Mouse (Mus musculus) spleen, postnatal 0 days (tissue): ENCODE measurements around the gene March5. TPM values are rescaled to one million over a fixed set of nuclear protein-coding genes. Genes with fewer than 3 reads are reported as not detected.

Experiments used
- polyA plus RNA-seq: library from polyadenylated mRNA; unstranded; fragments of >200 nt; fragmentation: Nextera tagmentation; extraction: Ambion mirVana; gene quantifications from 2 replicates; pipeline ENCODE4 v1.2.1, GENCODE M21; 2015

Gene March5
- polyA plus RNA-seq: 138 and 150 TPM in 2 replicates

GRCm38 (mm10) chr19:37207303-37208175 lies at the start of gene March5:
Gene March5 (plus strand): TSS chr19:37207543.

GRCm38 (mm10) chr19:37208176-37208755 lies 923 bp downstream of the March5 start, which contains the start of gene Cpeb3:
Gene Cpeb3 (minus strand): TSS chr19:37208601.

Other genes starting within 250 kb of the March5 start
- 3.5 and 4.0 TPM in 2 replicates for gene Cpeb3, start 1.1 kb downstream of the March5 start, polyA plus RNA-seq
- gene Ide, start 130.3 kb downstream of the March5 start, polyA plus RNA-seq: 16.4 and 17.0 TPM in 2 replicates
- 48.7 and 56.1 TPM in 2 replicates for gene Kif11, start 168.9 kb downstream of the March5 start, polyA plus RNA-seq
- 32.2 and 43.8 TPM in 2 replicates for gene Hhex, start 227.3 kb downstream of the March5 start, polyA plus RNA-seq